12 mouse cellular contexts compared by ENCODE assay signal in the genomic region with DNA sequence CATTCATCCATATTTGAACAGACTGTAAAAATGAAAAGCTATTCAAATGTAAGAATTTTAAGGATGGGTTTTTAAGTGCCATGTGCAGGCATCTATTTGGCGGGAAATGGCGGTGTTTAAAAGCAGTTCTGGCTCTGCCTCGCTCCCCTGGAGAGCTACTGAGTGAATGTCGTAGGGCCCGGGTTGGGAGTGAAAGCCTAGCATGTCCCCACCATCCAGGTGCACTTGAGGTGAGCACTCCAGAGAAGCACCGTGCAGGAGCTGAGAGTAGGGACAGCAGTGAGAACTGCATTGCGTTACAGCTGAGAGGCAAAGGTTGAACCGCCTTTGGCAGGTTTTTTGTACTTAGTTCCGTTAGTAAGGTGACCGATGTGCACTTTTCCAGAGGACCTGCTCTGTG.
"Had no signal": no experiment of that assay in that cellular context is flagged by ENCODE, and none has a peak within 500 bp of the region (broad histone marks: within the 10 kb centered on the region; RNA-seq: fewer than 3 reads in every experiment).

No protein-coding gene starts in this region.

- H3K27me3 ChIP-seq: intestine, embryonic 15.5 days; liver, embryonic 13.5 days; midbrain, embryonic 13.5 days; neural tube, embryonic 15.5 days had no signal

- H3K9me3 ChIP-seq: intestine, embryonic 15.5 days; limb, embryonic 10.5 days; liver, embryonic 13.5 days; midbrain, embryonic 13.5 days; neural tube, embryonic 15.5 days had no signal

- ATAC-seq: intestine, embryonic 15.5 days; liver, postnatal 0 days; midbrain, embryonic 13.5 days had no signal

- H3K9ac ChIP-seq: intestine, embryonic 15.5 days; liver, embryonic 13.5 days; liver, postnatal 0 days; midbrain, embryonic 13.5 days; neural tube, embryonic 15.5 days had no signal

- H3K4me2 ChIP-seq: intestine, embryonic 15.5 days; liver, embryonic 13.5 days; midbrain, embryonic 13.5 days; neural tube, embryonic 15.5 days had no signal

- H3K36me3 ChIP-seq: intestine, embryonic 15.5 days; liver, embryonic 13.5 days; midbrain, embryonic 13.5 days; neural tube, embryonic 15.5 days had no signal

- DNase-seq: liver, embryonic 13.5 days; liver, postnatal 0 days; right cerebral cortex, adult 18-20 months; right cerebral cortex, postnatal 25 days; thymus, adult 18-20 months; thymus, postnatal 14 days had no signal

- H3K4me1 ChIP-seq: intestine, embryonic 15.5 days had no signal

- H3K4me3 ChIP-seq: intestine, embryonic 15.5 days; left cerebral cortex, adult 2 months; limb, embryonic 10.5 days; liver, embryonic 13.5 days; midbrain, embryonic 13.5 days; myocyte; neural tube, embryonic 15.5 days had no signal

- H3K27ac ChIP-seq: intestine, embryonic 15.5 days; left cerebral cortex, adult 2 months; limb, embryonic 10.5 days; liver, embryonic 13.5 days; midbrain, embryonic 13.5 days; neural tube, embryonic 15.5 days had no signal
